Mouse (Mus musculus): ENCODE results near the gene Lrrc71. TPM values are rescaled to one million over a fixed set of nuclear protein-coding genes. Genes with fewer than 3 reads are reported as not detected.

The Lrrc71 gene
- polyA plus RNA-seq (2012; rRNA removed) = 0.08 and 0.10 TPM in 2 replicates

GRCm38 (mm10) chr3:87748431-87748830, at the start of gene Lrrc71:
Gene Lrrc71 (minus strand): TSS chr3:87748625.

GRCm38 (mm10) chr3:87796736-87797334, 48.4 kb upstream of the Lrrc71 start, which contains the start of gene Insrr:
Gene Insrr (plus strand): TSS chr3:87796951.

DNA sequence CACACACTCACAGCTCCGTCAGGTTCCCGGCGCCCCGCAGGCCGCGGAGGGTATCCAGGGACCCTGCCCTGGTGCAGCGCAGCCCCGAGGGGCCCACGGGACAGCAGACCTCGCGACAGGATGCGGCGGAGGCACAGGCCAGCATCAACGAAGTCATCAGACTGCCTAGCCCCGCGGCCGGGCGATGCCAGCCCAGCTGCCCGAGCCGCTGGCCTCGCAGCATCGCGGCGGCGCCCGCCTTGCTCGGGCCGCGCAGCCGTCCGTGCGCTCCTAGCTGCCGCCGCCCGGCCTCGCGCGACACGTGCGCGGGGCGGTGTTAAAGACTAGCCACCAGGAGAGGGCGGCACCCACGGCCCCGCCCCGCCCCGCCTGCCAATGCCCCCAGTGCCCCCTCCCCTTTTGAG, 46.5 kb upstream of the Lrrc71 start, which contains the start of gene Ntrk1:
Gene Ntrk1 (minus strand): TSS at position 241 of the 404 bp plus-strand sequence.

Other genes starting within 250 kb of the Lrrc71 start
- gene Etv3, start 223.2 kb downstream of the Lrrc71 start, polyA plus RNA-seq (2012; rRNA removed) = 2.6 and 3.0 TPM in 2 replicates
- gene Arhgef11, start 131.1 kb downstream of the Lrrc71 start, polyA plus RNA-seq (2012; rRNA removed) = 2.5 and 2.8 TPM in 2 replicates
- 0.09 TPM in 2 replicates for gene Ntrk1, start 46.5 kb upstream of the Lrrc71 start, polyA plus RNA-seq (2012; rRNA removed)
- gene Insrr, start 48.3 kb upstream of the Lrrc71 start, polyA plus RNA-seq (2012; rRNA removed) = 0.02 and 0.05 TPM in 2 replicates
- gene Pear1, start 75.7 kb upstream of the Lrrc71 start, polyA plus RNA-seq (2012; rRNA removed) = 4.1 and 5.0 TPM in 2 replicates
- 0.05 and 0.09 TPM in 2 replicates for gene Sh2d2a, start 98.1 kb upstream of the Lrrc71 start, polyA plus RNA-seq (2012; rRNA removed)
- gene Prcc, start 137.0 kb upstream of the Lrrc71 start, polyA plus RNA-seq (2012; rRNA removed) = 15.3 and 16.8 TPM in 2 replicates
- 182 and 186 TPM in 2 replicates for gene Hdgf, start 157.7 kb upstream of the Lrrc71 start, polyA plus RNA-seq (2012; rRNA removed)
- 56.6 and 60.1 TPM in 2 replicates for gene Mrpl24, start 170.9 kb upstream of the Lrrc71 start, polyA plus RNA-seq (2012; rRNA removed)
- 12.8 and 16.7 TPM in 2 replicates for gene Isg20l2, start 181.7 kb upstream of the Lrrc71 start, polyA plus RNA-seq (2012; rRNA removed)
- gene Rrnad1, start 182.1 kb upstream of the Lrrc71 start, polyA plus RNA-seq (2012; rRNA removed) = 8.5 and 8.9 TPM in 2 replicates
- 0.09 and 0.93 TPM in 2 replicates for gene Crabp2, start 200.0 kb upstream of the Lrrc71 start, polyA plus RNA-seq (2012; rRNA removed)
- gene Nes, start 222.5 kb upstream of the Lrrc71 start, polyA plus RNA-seq (2012; rRNA removed) = 1.1 and 1.8 TPM in 2 replicates